Mouse (Mus musculus): ENCODE data around the gene Slc33a1. TPM values are rescaled to one million over a fixed set of nuclear protein-coding genes. Genes with fewer than 3 reads are reported as not detected.

Slc33a1 gene
- total RNA-seq (2021) = 10 to 100 TPM; 26.4 to 28.3 TPM
- long read RNA-seq, experiment 1, transcript Slc33a1-201 (6 exons, 3,150 nt) = major isoform, 21 of 27 reads
- long read RNA-seq, experiment 1, partial matches to known transcripts = 0 of 27 reads
- long read RNA-seq, experiment 1, other reads (novel, unspliced or antisense) = 6 of 27 reads
- long read RNA-seq, experiment 2, transcript Slc33a1-201 (6 exons, 3,150 nt) = major isoform, 40 of 43 reads
- long read RNA-seq, experiment 2, partial matches to known transcripts = 0 of 43 reads
- long read RNA-seq, experiment 2, other reads (novel, unspliced or antisense) = 3 of 43 reads

DNA sequence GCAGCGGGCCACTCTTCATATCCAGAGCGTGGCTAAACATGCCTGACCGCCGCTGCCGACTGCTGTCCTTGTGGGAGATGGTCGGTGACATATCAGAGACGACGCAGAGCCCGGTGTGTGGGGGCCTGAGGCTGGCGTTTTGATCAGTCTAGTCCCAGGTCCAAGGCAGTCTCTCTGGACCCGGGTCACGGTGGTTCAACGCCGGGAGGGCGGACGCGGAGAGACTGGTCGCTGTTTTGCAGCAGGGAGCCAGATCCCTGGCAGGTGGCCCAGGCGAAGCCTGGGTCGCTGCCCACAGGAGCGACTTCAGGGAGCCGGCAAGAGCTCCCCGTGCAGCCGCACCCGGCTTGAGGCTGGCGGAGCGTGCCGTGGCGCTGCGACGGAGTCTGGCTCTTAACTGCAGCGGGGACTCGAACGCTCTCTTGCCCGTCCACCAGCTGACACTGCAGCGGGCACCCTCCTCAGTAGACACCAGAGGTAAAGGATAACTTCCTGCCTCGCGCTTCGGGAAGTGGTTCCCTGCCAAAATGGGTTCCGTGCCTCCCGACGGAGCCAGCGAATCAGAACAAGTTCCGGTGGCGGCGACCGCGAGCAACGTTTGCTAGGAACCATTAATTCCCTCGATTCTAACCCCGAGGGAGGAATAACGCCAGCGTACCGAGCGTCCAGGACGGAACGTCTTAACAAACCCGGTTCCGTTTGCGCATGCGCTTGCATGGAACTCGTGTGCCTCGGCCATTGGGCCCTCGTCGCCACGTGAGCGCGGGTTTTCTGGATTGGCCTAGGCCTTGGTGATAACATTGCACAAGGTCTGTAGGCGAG, at the start of gene Slc33a1:
Gene Slc33a1, minus strand, starts transcription at position 669 of the 822 bp plus-strand sequence.
- peak; percentile 96 to 99 for DNase-seq (ENCODE audit: low spot score in 2 of 2)

DNA sequence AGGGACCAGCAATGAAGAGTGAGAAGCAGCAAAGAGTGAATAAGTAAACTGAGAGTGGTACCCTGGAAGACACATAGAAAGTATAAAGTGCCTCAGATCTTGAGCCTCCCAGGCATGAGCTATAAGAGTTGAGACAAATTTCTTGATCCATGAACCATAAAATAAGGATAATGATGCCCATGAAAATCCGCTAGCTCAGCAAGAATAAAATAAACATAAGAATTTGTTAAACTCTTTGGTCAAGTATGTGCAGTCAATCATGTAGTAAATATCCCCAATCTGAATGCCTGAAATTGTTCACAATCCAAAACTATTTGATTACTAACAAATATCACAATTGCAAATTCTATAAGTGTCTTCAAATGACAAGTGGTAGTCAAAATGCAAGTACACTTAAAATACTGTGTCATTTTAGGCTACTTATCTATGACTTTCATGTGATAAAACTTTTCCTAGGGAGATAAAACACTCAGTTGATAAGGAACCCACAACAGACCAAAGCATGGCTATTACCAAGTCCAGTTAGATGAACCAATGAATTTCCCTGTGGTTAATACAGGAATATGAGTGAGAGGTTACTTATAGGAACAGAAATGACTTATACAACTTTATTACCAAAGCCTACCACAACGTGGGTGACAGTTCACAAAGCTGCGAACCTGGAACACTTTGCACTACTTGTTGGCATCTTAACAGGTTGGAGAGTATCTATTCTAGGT, 24.3 kb upstream of the Slc33a1 start:
- DNase-seq (ENCODE audit: low spot score in 2 of 2) = no peak

- DNase-seq (ENCODE audit: low spot score in 2 of 2) = no peak
These were observed 22.1 kb upstream of the Slc33a1 start for GRCm38 (mm10) chr3:63986656-63987055.

- DNase-seq (ENCODE audit: low spot score in 2 of 2) = no peak
These were observed 13.3 kb upstream of the Slc33a1 start for GRCm38 (mm10) chr3:63977895-63978294.

DNA sequence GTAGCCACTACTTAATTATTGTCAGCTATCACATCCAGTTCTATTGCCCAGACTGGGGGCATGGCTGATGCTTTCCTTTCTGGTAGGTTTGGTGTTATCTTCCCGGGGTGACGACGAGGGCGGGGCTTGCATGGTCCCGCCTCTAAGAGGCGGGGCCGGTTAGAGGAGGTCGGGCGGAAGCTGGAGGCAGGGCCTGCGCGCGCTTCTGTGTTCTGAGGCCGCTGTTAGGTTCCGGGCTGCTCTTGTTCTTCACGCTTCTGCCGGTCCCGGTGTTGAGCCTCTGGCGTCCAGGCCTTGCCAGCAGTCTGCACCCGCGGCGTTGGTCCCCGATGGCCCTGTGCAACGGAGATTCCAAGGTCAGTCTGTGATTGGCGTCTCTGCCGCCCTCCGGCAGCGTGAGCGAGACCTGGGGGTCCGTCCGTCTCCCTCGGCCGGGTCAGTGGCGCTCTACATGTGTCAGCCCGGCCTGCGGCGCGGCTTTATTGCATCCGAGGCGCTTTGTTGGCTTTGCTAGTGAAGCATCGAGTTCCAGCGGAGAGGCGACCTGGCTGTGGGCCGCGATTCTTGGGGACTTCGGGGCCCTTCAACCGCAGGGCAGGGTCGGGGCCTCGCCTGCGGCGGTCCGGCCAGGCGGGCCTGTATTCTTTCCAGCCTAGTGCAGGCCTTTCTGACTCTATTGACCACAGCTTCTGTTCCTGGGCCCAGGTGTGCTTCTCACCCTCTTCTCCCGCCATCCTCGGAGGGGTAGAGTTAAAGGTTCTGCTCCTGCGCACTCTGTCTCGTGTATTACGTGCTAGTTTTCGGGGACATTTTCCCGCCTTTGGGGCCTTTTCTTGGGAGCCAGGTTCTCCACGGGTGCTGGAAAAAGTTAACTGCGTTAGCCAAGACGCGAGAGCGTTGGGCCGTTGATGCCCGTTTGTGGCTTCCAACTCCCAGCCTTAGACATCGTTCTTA, 11.7 kb upstream of the Slc33a1 start, which contains the start of gene Gmps:
Gene Gmps, plus strand, starts transcription at position 152 of the 954 bp plus-strand sequence.
- DNase-seq (ENCODE audit: low spot score in 2 of 2) = peak; percentile 68 to 79

GRCm38 (mm10) chr3:63965929-63966328, 1.4 kb upstream of the Slc33a1 start:
- DNase-seq (ENCODE audit: low spot score in 2 of 2) = no peak

DNA sequence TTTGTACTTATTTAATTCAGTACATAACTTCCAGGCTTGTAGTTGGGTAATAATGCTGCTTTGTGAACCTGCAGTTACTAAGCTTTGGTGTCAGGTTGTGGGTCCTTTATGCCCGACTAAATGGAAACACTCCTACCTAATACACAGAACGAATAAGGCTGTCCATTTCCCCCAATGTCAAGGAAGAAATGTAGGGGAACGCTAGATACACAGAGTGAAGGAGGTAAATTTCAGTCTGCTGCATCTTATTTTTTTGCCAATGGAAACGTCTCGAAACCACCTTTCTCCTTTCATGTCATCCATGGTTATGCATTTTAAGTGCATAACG, 318 bp upstream of the Slc33a1 start:
- no peak for DNase-seq (ENCODE audit: low spot score in 2 of 2)

DNA sequence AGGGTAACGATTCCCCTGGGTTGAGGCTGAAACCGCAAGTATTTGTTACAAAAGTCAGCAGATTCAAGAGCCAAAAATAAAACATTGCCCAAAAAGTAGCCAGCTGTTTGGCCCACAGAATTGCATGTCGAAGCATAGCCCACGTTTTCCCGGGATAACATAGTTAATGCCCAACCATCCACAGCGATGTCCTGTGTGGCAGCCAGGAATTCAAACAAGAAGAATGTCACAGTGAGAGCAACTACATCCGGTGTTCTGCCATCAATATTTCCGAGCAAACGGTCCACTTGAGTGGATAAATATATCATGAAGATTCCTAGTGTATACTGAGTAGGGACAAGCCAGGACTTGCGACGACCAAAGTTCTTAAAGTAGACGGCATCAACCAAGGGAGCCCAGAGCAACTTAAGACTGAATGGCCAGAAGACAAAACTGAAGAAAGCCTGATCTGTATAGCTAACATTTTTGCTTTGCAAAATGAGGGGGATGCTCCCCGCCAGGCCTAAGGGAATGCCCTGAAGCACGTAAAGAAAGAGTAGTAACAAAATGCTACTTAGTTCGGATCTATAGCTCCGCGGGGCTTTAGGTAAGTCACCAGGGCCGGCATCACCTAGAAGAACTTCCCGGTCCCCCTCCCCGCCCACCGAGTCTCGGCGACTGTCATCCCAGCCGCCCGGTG, 1.0 kb downstream of the Slc33a1 start:
- DNase-seq (ENCODE audit: low spot score in 2 of 2) = no peak

DNA sequence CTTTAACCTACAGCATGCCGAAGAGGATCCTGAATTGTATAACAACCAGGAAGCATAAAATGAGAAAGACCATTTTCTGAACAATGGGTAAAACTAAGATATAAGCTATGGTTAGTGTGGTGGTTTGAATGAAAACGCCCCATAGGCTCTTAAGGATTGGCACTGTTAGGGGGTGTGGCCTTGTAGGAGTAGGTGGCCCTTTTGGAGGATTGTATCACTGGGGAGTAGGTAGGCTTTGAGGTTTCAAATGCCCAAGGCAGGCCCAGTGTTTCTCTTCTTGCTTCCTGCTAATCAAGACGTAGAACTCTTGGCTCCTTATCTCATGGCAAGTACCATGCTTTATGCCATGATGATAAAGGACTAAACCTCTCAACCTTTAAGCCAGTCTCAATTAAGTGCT, 14.7 kb downstream of the Slc33a1 start:
- DNase-seq (ENCODE audit: low spot score in 2 of 2) = no peak

- DNase-seq (ENCODE audit: low spot score in 2 of 2) = no peak
These were observed 23.2 kb downstream of the Slc33a1 start for GRCm38 (mm10) chr3:63941204-63941850.

DNA sequence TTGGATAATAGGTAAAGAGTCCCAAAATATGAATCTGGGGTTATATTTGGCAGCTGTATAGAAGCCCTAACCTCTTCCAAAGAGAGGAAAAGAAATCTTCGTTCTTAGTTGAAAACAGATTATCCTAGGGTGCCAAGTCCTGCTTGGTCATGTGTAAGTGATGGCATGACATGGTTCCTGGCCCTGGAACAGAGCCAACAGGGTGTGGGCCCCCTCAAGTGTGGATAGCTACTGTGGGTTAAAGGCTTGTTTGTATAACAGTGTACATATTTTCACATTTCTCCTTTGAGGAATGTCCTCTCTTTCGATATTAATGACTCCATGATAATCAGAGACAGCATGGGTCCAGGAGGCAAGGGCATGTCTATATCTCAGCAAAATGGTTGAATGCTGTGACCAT, 25.6 kb downstream of the Slc33a1 start:
- DNase-seq (ENCODE audit: low spot score in 2 of 2) = no peak

DNA sequence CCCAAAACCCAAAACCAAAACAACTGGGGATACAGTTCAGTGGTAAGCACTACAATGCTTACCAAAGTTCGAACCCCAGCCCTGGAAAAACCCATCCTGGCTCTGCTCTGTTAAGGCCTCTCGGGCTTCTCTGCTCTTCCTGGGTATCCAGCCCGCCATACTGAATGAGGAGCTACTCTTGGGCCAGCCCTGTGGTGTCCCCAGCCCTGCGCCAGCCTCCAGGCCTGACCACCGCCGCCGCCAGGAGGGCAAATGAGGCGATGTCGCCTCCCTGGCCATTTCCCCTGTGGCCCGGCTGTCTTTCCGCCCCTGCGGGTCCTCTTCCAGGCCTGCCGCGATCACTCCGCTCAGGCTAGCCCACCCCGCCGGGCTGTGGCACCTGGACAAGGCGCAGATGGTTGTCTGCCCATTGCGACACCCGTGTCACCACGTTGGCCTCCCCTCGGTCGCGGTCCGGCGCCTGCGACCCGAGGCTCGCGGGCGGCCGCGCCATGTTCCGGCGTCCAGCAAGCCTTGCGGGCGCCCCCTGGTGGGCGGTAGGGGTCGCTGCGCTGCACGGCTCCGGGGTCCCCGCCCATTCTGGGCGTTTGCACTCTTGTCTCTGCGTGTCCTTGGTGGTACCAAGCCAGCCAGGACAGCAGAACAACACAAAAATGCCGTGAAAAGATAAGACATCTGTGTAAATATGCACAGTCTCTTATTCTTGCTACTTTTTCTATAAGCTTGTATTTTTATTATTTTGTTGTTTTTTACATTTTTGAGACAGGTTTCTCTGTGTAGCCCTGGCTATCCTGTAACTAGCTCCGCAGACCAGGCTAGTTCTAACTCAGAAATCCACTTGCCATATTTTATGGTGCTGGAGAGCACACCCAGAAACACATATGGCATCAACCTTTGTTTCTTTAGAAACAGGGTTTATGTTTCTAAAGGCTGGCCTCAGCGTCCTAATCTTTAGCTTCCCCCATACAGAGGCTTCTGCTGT, 35.4 kb downstream of the Slc33a1 start, which contains the start of gene E130311K13Rik:
Gene E130311K13Rik, minus strand, starts transcription at position 595 of the 982 bp plus-strand sequence.
- peak; percentile 88 for DNase-seq (ENCODE audit: low spot score in 2 of 2)

- DNase-seq (ENCODE audit: low spot score in 2 of 2) = no peak
These were observed 44.9 kb downstream of the Slc33a1 start for GRCm38 (mm10) chr3:63919634-63920033.

GRCm38 (mm10) chr3:63910301-63910700, 54.3 kb downstream of the Slc33a1 start:
- no peak for DNase-seq (ENCODE audit: low spot score in 2 of 2)

DNA sequence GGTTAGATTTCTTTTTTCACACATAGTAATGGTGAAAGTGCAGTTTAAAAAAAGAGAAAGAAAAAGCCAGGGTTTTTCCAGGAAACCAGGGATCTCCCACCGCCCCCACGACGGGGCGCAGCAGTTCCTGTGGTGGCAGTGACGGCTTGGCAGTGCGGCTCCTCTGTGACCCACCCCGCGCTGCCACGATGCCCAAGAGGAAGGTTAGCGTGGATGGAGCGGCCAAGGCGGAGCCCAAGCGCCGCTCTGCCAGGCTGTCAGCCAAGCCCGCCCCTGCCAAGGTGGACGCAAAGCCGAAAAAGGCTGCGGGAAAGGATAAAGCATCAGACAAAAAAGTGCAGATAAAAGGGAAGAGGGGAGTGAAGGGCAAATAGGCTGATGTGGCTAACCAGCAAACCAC, 59.3 kb downstream of the Slc33a1 start:
- no peak for DNase-seq (ENCODE audit: low spot score in 2 of 2)

GRCm38 (mm10) chr3:63904157-63904556, 60.4 kb downstream of the Slc33a1 start:
- no peak for DNase-seq (ENCODE audit: low spot score in 2 of 2)

DNA sequence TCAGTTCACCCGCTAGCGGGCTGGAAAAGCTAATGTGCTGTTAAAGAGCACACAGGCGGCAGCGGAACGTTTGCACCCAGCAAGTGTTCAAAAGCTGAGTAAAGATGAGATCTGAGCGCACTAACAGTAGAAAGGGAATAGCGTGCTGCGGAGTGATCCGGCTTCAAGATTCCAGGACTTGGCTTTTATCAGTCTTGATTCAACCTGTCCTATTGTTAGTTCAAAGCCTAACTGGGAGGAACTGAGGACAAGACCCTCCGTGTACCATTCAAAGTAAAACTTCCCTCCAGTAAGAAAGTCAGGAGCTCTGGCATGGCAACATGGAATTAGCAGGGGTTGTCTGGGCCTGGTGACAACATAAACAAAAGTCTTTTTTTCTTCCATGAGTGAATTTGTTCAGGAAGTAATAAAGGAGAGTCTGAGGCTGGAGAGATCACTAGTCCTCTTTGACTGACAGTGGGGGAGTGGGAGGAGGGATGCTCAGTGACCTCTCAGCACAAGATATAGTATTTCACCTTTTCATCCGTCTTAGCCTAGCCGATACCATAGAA, 64.5 kb downstream of the Slc33a1 start:
- no peak for DNase-seq (ENCODE audit: low spot score in 2 of 2)

- DNase-seq (ENCODE audit: low spot score in 2 of 2) = peak; percentile 10
These were observed 65.3 kb downstream of the Slc33a1 start, which contains the start of gene Plch1 for GRCm38 (mm10) chr3:63899309-63899695. TSS of gene Plch1 (minus strand) at chr3:63899472.
